Mouse (Mus musculus) G1E (cell line): ENCODE measurements around the gene Gtsf1.

Source experiments
- CTCF ChIP-seq: IDR thresholded peaks from 2 replicates; pipeline ENCODE4 v1.5.1; 2012; ENCODE audit warnings: low read depth, low read length, inconsistent platforms, mixed read lengths
- GATA1 ChIP-seq: IDR thresholded peaks from 2 replicates; pipeline ENCODE4 v1.6.1; 2012; ENCODE audit warnings: borderline replicate concordance, low read length, inconsistent platforms, mixed read lengths
- POLR2AphosphoS5 ChIP-seq: IDR thresholded peaks from 2 replicates; pipeline ENCODE4 v1.6.1; 2012; ENCODE audit warnings: low read depth, low read length, inconsistent platforms; ENCODE audit not compliant: insufficient replicate concordance

GRCm38 (mm10) chr15:103354690-103355089 lies 75.6 kb downstream of the Gtsf1 start:
- TF ChIP-seq CTCF = no peak
- no peak for TF ChIP-seq POLR2AphosphoS5
- TF ChIP-seq GATA1 = no peak
